21 mouse cellular contexts compared by ENCODE assay signal in genomic region chr19:11928025-11928748, GRCm38 (mm10). TPM values are rescaled to one million over a fixed set of nuclear protein-coding genes. Genes with fewer than 3 reads are reported as not detected.
A peak's percentile ranks its signal among the peaks of the same experiment; 100 is the strongest.
DNase-seq lines count a peak whose midpoint lies in the region; ATAC-seq and TF ChIP-seq lines count a peak whose summit lies in the region.
"Had no signal": no experiment of that assay in that cellular context is flagged by ENCODE, and none has a peak within 500 bp of the region (broad histone marks: within the 10 kb centered on the region; RNA-seq: fewer than 3 reads in every experiment).

No protein-coding gene starts in this region.

- H3K79me2 ChIP-seq in heart, adult 2 months (replicated peaks; ENCODE audit: control insufficient read depth, insufficient read depth, low read length), result no peaks in the 10 kb centered on the region

- no peak for TF ChIP-seq CTCF in heart, adult 2 months (IDR thresholded peaks at IDR 0.05)

- TF ChIP-seq POLR2A in heart, adult 2 months (IDR thresholded peaks at IDR 0.05; ENCODE audit: insufficient read depth, low read depth, low read length), result no peak

- no peaks in the 10 kb centered on the region for H3K4me1 ChIP-seq in heart, adult 2 months (ENCODE audit: control insufficient read depth, insufficient read depth, low read length)
- H3K4me1 ChIP-seq in liver, embryonic 15.5 days (replicated peaks), result peaks cover 12% of the 10 kb centered on the region
- H3K4me1 ChIP-seq in midbrain, embryonic 14.5 days (ENCODE audit: control insufficient read depth, insufficient read depth, low read length), result no peaks in the 10 kb centered on the region
- H3K4me1 ChIP-seq: embryonic facial prominence, embryonic 12.5 days; forebrain, embryonic 12.5 days; hindbrain, embryonic 13.5 days; midbrain, embryonic 12.5 days had no signal

- no peaks in the 10 kb centered on the region for H3K9me3 ChIP-seq in liver, embryonic 15.5 days (replicated peaks)
- H3K9me3 ChIP-seq in midbrain, embryonic 14.5 days (ENCODE audit: control insufficient read depth, low read length), result no peaks in the 10 kb centered on the region
- H3K9me3 ChIP-seq: embryonic facial prominence, embryonic 12.5 days; forebrain, embryonic 12.5 days; hindbrain, embryonic 13.5 days; midbrain, embryonic 12.5 days had no signal

- peak; percentile 37 for DNase-seq in heart, adult 11 months
- no peak for DNase-seq in heart, adult 2 months
- peak; percentile 95 for DNase-seq in MEL-GATA-1-ER (ENCODE audit: extremely low read depth, low read depth)
- peak; percentile 3 for DNase-seq in embryo, embryonic 10.5 days (ENCODE audit: low spot score)
- no peak for DNase-seq in right cerebral cortex, adult 18-20 months
- no peak for DNase-seq in ovary, adult 18-20 months (ENCODE audit: low spot score)
- DNase-seq in midbrain, embryonic 14.5 days, result no peak
- DNase-seq: adrenal gland, postnatal 10 days; cerebellum, adult 18-20 months; kidney, adult 8-10 months; spleen, adult 18-20 months had no signal

- peaks cover 12% of the 10 kb centered on the region for H3K36me3 ChIP-seq in heart, adult 2 months (ENCODE audit: control insufficient read depth, insufficient read depth, low read length)
- H3K36me3 ChIP-seq in liver, embryonic 15.5 days (replicated peaks), result peaks cover 75% of the 10 kb centered on the region
- peaks cover 88% of the 10 kb centered on the region for H3K36me3 ChIP-seq in midbrain, embryonic 14.5 days (ENCODE audit: control insufficient read depth, insufficient read depth, low read length)

- H3K4me3 ChIP-seq in heart, adult 2 months, result no peak overlapping the region
- no peak overlapping the region for H3K4me3 ChIP-seq in liver, embryonic 15.5 days (replicated peaks)
- no peak overlapping the region for H3K4me3 ChIP-seq in midbrain, embryonic 14.5 days (replicated peaks; ENCODE audit: low read depth, low read length)
- H3K4me3 ChIP-seq: embryonic facial prominence, embryonic 12.5 days; forebrain, embryonic 12.5 days; hindbrain, embryonic 13.5 days; midbrain, embryonic 12.5 days had no signal

- no peak overlapping the region for H3K4me2 ChIP-seq in liver, embryonic 15.5 days
- H3K4me2 ChIP-seq in midbrain, embryonic 14.5 days (ENCODE audit: low read length), result no peak overlapping the region
- H3K4me2 ChIP-seq: embryonic facial prominence, embryonic 12.5 days; forebrain, embryonic 12.5 days; hindbrain, embryonic 13.5 days; midbrain, embryonic 12.5 days had no signal

- intact Hi-C loops in heart, adult 2 months (cut with DNase I), result no loop called here

- no peak overlapping the region for H3K9ac ChIP-seq in heart, adult 2 months (ENCODE audit: low read depth, low read length)
- no peak overlapping the region for H3K9ac ChIP-seq in liver, embryonic 15.5 days
- no peak overlapping the region for H3K9ac ChIP-seq in midbrain, embryonic 14.5 days (replicated peaks; ENCODE audit: low read length)
- H3K9ac ChIP-seq: embryonic facial prominence, embryonic 12.5 days; forebrain, embryonic 12.5 days; hindbrain, embryonic 13.5 days; midbrain, embryonic 12.5 days had no signal

- no peaks in the 10 kb centered on the region for H3K27me3 ChIP-seq in heart, adult 2 months (ENCODE audit: control insufficient read depth, insufficient read depth, low read length)
- no peaks in the 10 kb centered on the region for H3K27me3 ChIP-seq in liver, embryonic 15.5 days
- H3K27me3 ChIP-seq in midbrain, embryonic 14.5 days (ENCODE audit: control insufficient read depth, insufficient read depth, low read length), result no peaks in the 10 kb centered on the region
- H3K27me3 ChIP-seq: embryonic facial prominence, embryonic 12.5 days; forebrain, embryonic 12.5 days; hindbrain, embryonic 13.5 days; midbrain, embryonic 12.5 days had no signal

- ATAC-seq in liver, embryonic 15.5 days (ENCODE audit: insufficient read depth), result peak; percentile 92
- ATAC-seq in midbrain, embryonic 14.5 days (ENCODE audit: low FRiP score, low TSS enrichment), result no peak

- no peak for TF ChIP-seq EP300 in heart, adult 2 months (IDR thresholded peaks at IDR 0.05; ENCODE audit: insufficient read depth, low read depth, low read length)

- WGBS in heart, adult 2 months, result 77% methylated on average over 4 of the region's 4 CpGs
- 38% methylated on average over 4 of the region's 4 CpGs for WGBS in liver, embryonic 15.5 days (ENCODE audit: insufficient replicate concordance)
- 95% methylated on average over 4 of the region's 4 CpGs for WGBS in midbrain, embryonic 14.5 days

- H3K27ac ChIP-seq in heart, adult 2 months, result no peak overlapping the region
- H3K27ac ChIP-seq in liver, embryonic 15.5 days (replicated peaks), result peak overlapping the region; percentile 54; the same call in 1 of the 2 replicates
- H3K27ac ChIP-seq in midbrain, embryonic 14.5 days (replicated peaks; ENCODE audit: low read depth, low read length), result no peak overlapping the region
- H3K27ac ChIP-seq: embryonic facial prominence, embryonic 12.5 days; forebrain, embryonic 12.5 days; hindbrain, embryonic 13.5 days; midbrain, embryonic 12.5 days had no signal

RNA-seq across cellular contexts. Expression of gene Patl1, which starts 16.0 kb away (rescaled TPM):
- 10 to 100 TPM; 28.6 to 32.7 TPM for total RNA-seq in heart, adult 2 months (2021)
- 19.3 and 23.2 TPM in 2 replicates for polyA plus RNA-seq in heart, adult 2 months (2012; rRNA removed)
- 6.1 TPM in 2 replicates for polyA plus RNA-seq in liver, embryonic 15.5 days (2015; fragmentation: Nextera tagmentation; extraction: Ambion mirVana)
- 19.1 and 23.1 TPM in 2 replicates for polyA plus RNA-seq in midbrain, embryonic 14.5 days (2014; fragmentation: Nextera tagmentation; extraction: Ambion mirVana)

RNA-seq across cellular contexts. Expression of gene Osbp, which starts 37.6 kb away (rescaled TPM):
- 10 to 100 TPM; 81.7 to 95.1 TPM for total RNA-seq in heart, adult 2 months (2021)
- 33.8 and 57.2 TPM in 2 replicates for polyA plus RNA-seq in heart, adult 2 months (2012; rRNA removed)
- polyA plus RNA-seq in liver, embryonic 15.5 days (2015; fragmentation: Nextera tagmentation; extraction: Ambion mirVana), result 1.9 and 2.0 TPM in 2 replicates
- polyA plus RNA-seq in midbrain, embryonic 14.5 days (2014; fragmentation: Nextera tagmentation; extraction: Ambion mirVana), result 6.7 and 8.0 TPM in 2 replicates

RNA-seq across cellular contexts. Expression of gene Olfr1420, which starts 41.8 kb away (rescaled TPM):
- total RNA-seq in heart, adult 2 months (2021), result not detected
- polyA plus RNA-seq in heart, adult 2 months (2012; rRNA removed), result not detected in 2 replicates
- polyA plus RNA-seq in liver, embryonic 15.5 days (2015; fragmentation: Nextera tagmentation; extraction: Ambion mirVana), result not detected in 2 replicates
- polyA plus RNA-seq in midbrain, embryonic 14.5 days (2014; fragmentation: Nextera tagmentation; extraction: Ambion mirVana), result 0.15 TPM in 1 of 2 replicates, not detected in the other
- total RNA-seq: adrenal gland, postnatal 10 days; layer of hippocampus, adult 18-20 months; left cerebral cortex, postnatal 25 days had no signal
- polyA plus RNA-seq: hindbrain, embryonic 13.5 days; midbrain, embryonic 12.5 days; neural tube, embryonic 11.5 days had no signal

RNA-seq across cellular contexts. Expression of gene Olfr1419, which starts 53.3 kb away (rescaled TPM):
- not detected for total RNA-seq in heart, adult 2 months (2021)
- polyA plus RNA-seq in heart, adult 2 months (2012; rRNA removed), result not detected in 2 replicates
- polyA plus RNA-seq in liver, embryonic 15.5 days (2015; fragmentation: Nextera tagmentation; extraction: Ambion mirVana), result not detected in 2 replicates
- not detected in 2 replicates for polyA plus RNA-seq in midbrain, embryonic 14.5 days (2014; fragmentation: Nextera tagmentation; extraction: Ambion mirVana)
- total RNA-seq: adrenal gland, postnatal 10 days; layer of hippocampus, adult 18-20 months; left cerebral cortex, postnatal 25 days had no signal
- polyA plus RNA-seq: embryonic facial prominence, embryonic 12.5 days; forebrain, embryonic 12.5 days; heart, embryonic 14.5 days; hindbrain, embryonic 13.5 days; lung, embryonic 16.5 days; midbrain, embryonic 12.5 days; neural tube, embryonic 11.5 days had no signal

Comparison
In these comparisons a context has a peak if more than half of its experiments do, and no peak if none do; other contexts are left out.
1. DNase-seq: peak in heart, adult 11 months (single experiment), MEL-GATA-1-ER (single experiment) and embryo, embryonic 10.5 days (single experiment); none in heart, adult 2 months (0 of 2), right cerebral cortex, adult 18-20 months (single experiment), ovary, adult 18-20 months (single experiment) and midbrain, embryonic 14.5 days (single experiment).